Mouse (Mus musculus) small intestine, adult 2 months (tissue): ENCODE data around the gene Txndc2.

Experiments
- CTCF ChIP-seq: fragments of 200-500 bp; IDR thresholded peaks from 2 replicates; pipeline ENCODE4 v1.5.1; 2012; ENCODE audit warnings: low read depth, mild to moderate bottlenecking, control low read depth, inconsistent platforms, low read length, moderate library complexity, mixed read lengths; ENCODE audit not compliant: insufficient replicate concordance, insufficient read length; ENCODE audit errors: extremely low read depth
- POLR2A ChIP-seq: fragments of 200-500 bp; IDR thresholded peaks from 2 replicates; pipeline ENCODE4 v1.6.1; 2012; ENCODE audit warnings: low read depth, mild to moderate bottlenecking, control low read depth, inconsistent platforms, low read length, moderate library complexity

GRCm38 (mm10) chr17:65656076-65656475, 14.1 kb upstream of the Txndc2 start:
- TF ChIP-seq CTCF (no peak), POLR2A (no peak)
